Mouse (Mus musculus): ENCODE measurements at regions not wholly inside any gene's neighbourhood (a gene's known extent, or its start where the extent isn't known, plus 50 kb on each side); places are given as distances from the start of the nearest gene placed in this dataset.
A peak's percentile ranks its signal among the peaks of the same experiment; 100 is the strongest.

GRCm38 (mm10) chr10:96534547-96535124 lies 82.2 kb upstream of the Btg1 start:
- Histone ChIP-seq H3K27ac (ENCODE audit: low read length) (peak overlapping the region; percentile 10; the same call in 1 of the 2 replicates), H3K4me2 (ENCODE audit: low read depth, low read length) (no peak overlapping the region; the same call in 1 of the 2 replicates), H3K36me3 (ENCODE audit: control insufficient read depth, insufficient read depth, low read length) (no peaks in the 10 kb centered on the region), H3K9ac (ENCODE audit: low read depth, low read length) (no peak overlapping the region), H3K27me3 (replicated peaks; ENCODE audit: control insufficient read depth, insufficient read depth, low read length) (no peaks in the 10 kb centered on the region), H3K4me1 (ENCODE audit: control insufficient read depth, insufficient read depth, low read length) (peaks cover 3% of the 10 kb centered on the region), H3K4me3 (ENCODE audit: low read length) (no peak overlapping the region), H3K9me3 (ENCODE audit: control insufficient read depth, low read length) (0 out of 2 replicates have a peak, but pooled peaks cover 3% of the 10 kb centered on the region)
- peak; percentile 55; the same call in 1 of the 2 replicates for ATAC-seq
- 74% methylated on average over 7 of the region's 7 CpGs for WGBS

GRCm38 (mm10) chr10:96535461-96535860 lies 81.3 kb upstream of the Btg1 start:
- Histone ChIP-seq H3K4me2 (ENCODE audit: low read depth, low read length) (no peak overlapping the region), H3K4me1 (ENCODE audit: control insufficient read depth, insufficient read depth, low read length) (peaks cover 3% of the 10 kb centered on the region), H3K4me3 (ENCODE audit: low read length) (no peak overlapping the region), H3K9ac (ENCODE audit: low read depth, low read length) (no peak overlapping the region), H3K27me3 (replicated peaks; ENCODE audit: control insufficient read depth, insufficient read depth, low read length) (no peaks in the 10 kb centered on the region), H3K36me3 (ENCODE audit: control insufficient read depth, insufficient read depth, low read length) (no peaks in the 10 kb centered on the region), H3K9me3 (ENCODE audit: control insufficient read depth, low read length) (0 out of 2 replicates have a peak, but pooled peaks cover 3% of the 10 kb centered on the region), H3K27ac (ENCODE audit: low read length) (no peak overlapping the region)
- no peak for ATAC-seq
- 50% methylated on average over 9 of the region's 9 CpGs for WGBS

DNA sequence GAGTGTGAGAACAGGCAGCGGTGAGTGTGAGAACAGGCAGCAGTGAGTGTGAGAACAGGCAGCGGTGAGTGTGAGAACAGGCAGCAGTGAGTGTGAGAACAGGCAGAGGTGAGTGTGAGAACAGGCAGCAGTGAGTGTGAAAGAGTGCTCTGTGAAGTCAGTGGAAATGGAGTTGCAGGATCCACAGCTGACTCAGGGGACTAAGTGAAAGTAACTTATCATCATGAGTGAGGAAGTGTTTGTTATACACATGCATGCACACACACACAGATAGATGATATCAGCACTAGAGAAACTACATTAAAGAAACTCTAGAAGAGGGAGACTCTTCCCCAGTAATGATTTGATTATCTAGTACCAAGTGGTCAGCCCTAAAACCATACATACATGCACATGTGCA lies 76.0 kb upstream of the Btg1 start:
- 100% methylated on average over 2 of the region's 2 CpGs for WGBS
- no peak overlapping the region for H3K27ac ChIP-seq (ENCODE audit: low read length)
- no peaks in the 10 kb centered on the region for H3K9me3 ChIP-seq (ENCODE audit: control insufficient read depth, low read length)
- no peak for ATAC-seq
- no peak overlapping the region for H3K4me2 ChIP-seq (ENCODE audit: low read depth, low read length)
- no peak overlapping the region for H3K9ac ChIP-seq (ENCODE audit: low read depth, low read length)
- no peaks in the 10 kb centered on the region for H3K27me3 ChIP-seq (replicated peaks; ENCODE audit: control insufficient read depth, insufficient read depth, low read length)
- no peak overlapping the region for H3K4me3 ChIP-seq (ENCODE audit: low read length)
- H3K36me3 ChIP-seq (ENCODE audit: control insufficient read depth, insufficient read depth, low read length) = no peaks in the 10 kb centered on the region
- no peaks in the 10 kb centered on the region for H3K4me1 ChIP-seq (ENCODE audit: control insufficient read depth, insufficient read depth, low read length)

DNA sequence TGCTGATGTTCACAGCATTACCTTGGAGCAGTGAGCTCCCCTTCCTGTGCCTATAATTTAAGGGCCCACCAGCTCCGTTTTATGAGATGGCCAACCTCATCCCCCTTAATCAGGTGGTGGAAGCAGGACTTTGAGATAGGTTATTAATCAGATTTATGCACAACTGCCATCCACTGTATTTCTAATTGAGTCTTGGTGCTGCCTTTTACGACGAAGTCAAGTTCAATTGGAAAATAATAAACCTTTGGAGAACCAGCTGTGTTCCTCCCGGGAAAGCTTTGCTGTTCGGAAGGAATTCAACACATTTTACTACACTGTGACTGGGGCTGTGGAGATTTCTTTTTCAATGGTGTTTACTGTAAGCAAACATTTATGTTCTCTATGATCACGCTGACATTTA lies 71.5 kb upstream of the Btg1 start:
- WGBS = 52% methylated on average over 6 of the region's 6 CpGs
- no peak overlapping the region for H3K27ac ChIP-seq (ENCODE audit: low read length)
- no peaks in the 10 kb centered on the region for H3K4me1 ChIP-seq (ENCODE audit: control insufficient read depth, insufficient read depth, low read length)
- no peak overlapping the region for H3K4me2 ChIP-seq (ENCODE audit: low read depth, low read length)
- no peaks in the 10 kb centered on the region for H3K36me3 ChIP-seq (ENCODE audit: control insufficient read depth, insufficient read depth, low read length)
- H3K4me3 ChIP-seq (ENCODE audit: low read length) = no peak overlapping the region
- H3K27me3 ChIP-seq (replicated peaks; ENCODE audit: control insufficient read depth, insufficient read depth, low read length) = no peaks in the 10 kb centered on the region
- no peak overlapping the region for H3K9ac ChIP-seq (ENCODE audit: low read depth, low read length)
- no peak for ATAC-seq
- H3K9me3 ChIP-seq (ENCODE audit: control insufficient read depth, low read length) = no peaks in the 10 kb centered on the region

- H3K4me2 ChIP-seq (ENCODE audit: low read depth, low read length) = no peak overlapping the region
- no peak overlapping the region for H3K9ac ChIP-seq (ENCODE audit: low read depth, low read length)
- H3K4me3 ChIP-seq (ENCODE audit: low read length) = no peak overlapping the region
- ATAC-seq = no peak
- no peaks in the 10 kb centered on the region for H3K36me3 ChIP-seq (ENCODE audit: control insufficient read depth, insufficient read depth, low read length)
- H3K9me3 ChIP-seq (ENCODE audit: control insufficient read depth, low read length) = no peaks in the 10 kb centered on the region
- no peak overlapping the region for H3K27ac ChIP-seq (ENCODE audit: low read length)
- no peaks in the 10 kb centered on the region for H3K27me3 ChIP-seq (replicated peaks; ENCODE audit: control insufficient read depth, insufficient read depth, low read length)
- no peaks in the 10 kb centered on the region for H3K4me1 ChIP-seq (ENCODE audit: control insufficient read depth, insufficient read depth, low read length)
- 64% methylated on average over 2 of the region's 2 CpGs for WGBS
Observed at GRCm38 (mm10) chr10:96545761-96546388, 70.9 kb upstream of the Btg1 start.

DNA sequence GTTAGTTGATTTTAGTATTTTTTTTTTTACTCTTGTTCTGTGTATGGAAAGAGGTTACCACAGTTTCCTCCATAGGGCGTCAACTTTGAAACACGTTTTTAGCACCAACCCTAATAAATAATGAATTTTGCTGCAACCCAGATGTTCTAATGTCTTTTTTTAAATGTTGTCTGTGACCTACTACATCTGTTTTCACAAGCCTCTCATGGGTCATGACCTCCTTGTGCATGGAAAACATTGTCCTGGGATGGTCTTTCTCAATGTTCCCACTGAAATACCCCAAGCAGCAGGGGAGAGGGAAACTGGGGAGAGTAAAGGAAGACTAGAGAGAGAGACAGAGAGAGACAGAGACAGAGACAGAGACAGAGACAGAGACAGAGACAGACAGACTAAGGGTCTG lies 67.2 kb upstream of the Btg1 start:
- ATAC-seq = no peak
- Histone ChIP-seq H3K4me2 (ENCODE audit: low read depth, low read length) (no peak overlapping the region), H3K4me3 (ENCODE audit: low read length) (no peak overlapping the region), H3K36me3 (ENCODE audit: control insufficient read depth, insufficient read depth, low read length) (no peaks in the 10 kb centered on the region), H3K9ac (ENCODE audit: low read depth, low read length) (no peak overlapping the region), H3K9me3 (ENCODE audit: control insufficient read depth, low read length) (no peaks in the 10 kb centered on the region), H3K27ac (ENCODE audit: low read length) (no peak overlapping the region), H3K4me1 (ENCODE audit: control insufficient read depth, insufficient read depth, low read length) (no peaks in the 10 kb centered on the region), H3K27me3 (replicated peaks; ENCODE audit: control insufficient read depth, insufficient read depth, low read length) (no peaks in the 10 kb centered on the region)
- WGBS = 63% methylated on average over 2 of the region's 2 CpGs

- no peaks in the 10 kb centered on the region for H3K4me1 ChIP-seq (ENCODE audit: control insufficient read depth, insufficient read depth, low read length)
- peak; percentile 48; the same call in 1 of the 2 replicates for ATAC-seq
- H3K36me3 ChIP-seq (ENCODE audit: control insufficient read depth, insufficient read depth, low read length) = no peaks in the 10 kb centered on the region
- WGBS = 72% methylated on average over 4 of the region's 4 CpGs
- no peak overlapping the region for H3K9ac ChIP-seq (ENCODE audit: low read depth, low read length)
- no peak overlapping the region for H3K27ac ChIP-seq (ENCODE audit: low read length)
- H3K27me3 ChIP-seq (replicated peaks; ENCODE audit: control insufficient read depth, insufficient read depth, low read length) = no peaks in the 10 kb centered on the region
- no peak overlapping the region for H3K4me3 ChIP-seq (ENCODE audit: low read length)
- H3K9me3 ChIP-seq (ENCODE audit: control insufficient read depth, low read length) = no peaks in the 10 kb centered on the region
- H3K4me2 ChIP-seq (ENCODE audit: low read depth, low read length) = no peak overlapping the region
Observed at GRCm38 (mm10) chr10:96550266-96550665, 66.5 kb upstream of the Btg1 start.

DNA sequence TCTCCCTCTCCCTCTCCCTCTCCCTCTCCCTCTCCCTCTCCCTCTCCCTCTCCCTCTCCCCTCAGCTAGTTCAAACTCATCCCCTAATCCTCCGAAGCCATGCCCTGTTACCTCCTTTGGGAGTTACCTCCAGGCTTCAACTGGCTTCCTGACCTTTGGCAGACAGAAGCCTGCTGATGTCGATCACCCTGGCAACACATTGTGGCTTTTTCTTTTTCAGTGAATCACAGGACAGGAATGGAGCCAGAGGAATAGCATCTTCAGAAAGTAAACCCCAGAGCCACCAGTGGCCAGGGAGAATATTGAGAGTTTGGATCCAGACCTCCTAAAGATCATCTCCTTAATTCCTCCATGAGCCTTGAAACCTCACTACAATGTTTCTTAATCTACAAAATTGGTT lies 59.5 kb upstream of the Btg1 start:
- Histone ChIP-seq H3K4me3 (ENCODE audit: low read length) (no peak overlapping the region), H3K9me3 (ENCODE audit: control insufficient read depth, low read length) (no peaks in the 10 kb centered on the region), H3K4me2 (ENCODE audit: low read depth, low read length) (no peak overlapping the region), H3K27ac (ENCODE audit: low read length) (no peak overlapping the region), H3K27me3 (replicated peaks; ENCODE audit: control insufficient read depth, insufficient read depth, low read length) (no peaks in the 10 kb centered on the region), H3K4me1 (ENCODE audit: control insufficient read depth, insufficient read depth, low read length) (no peaks in the 10 kb centered on the region), H3K9ac (ENCODE audit: low read depth, low read length) (no peak overlapping the region), H3K36me3 (ENCODE audit: control insufficient read depth, insufficient read depth, low read length) (no peaks in the 10 kb centered on the region)
- ATAC-seq = no peak
- WGBS = 60% methylated on average over 2 of the region's 2 CpGs

DNA sequence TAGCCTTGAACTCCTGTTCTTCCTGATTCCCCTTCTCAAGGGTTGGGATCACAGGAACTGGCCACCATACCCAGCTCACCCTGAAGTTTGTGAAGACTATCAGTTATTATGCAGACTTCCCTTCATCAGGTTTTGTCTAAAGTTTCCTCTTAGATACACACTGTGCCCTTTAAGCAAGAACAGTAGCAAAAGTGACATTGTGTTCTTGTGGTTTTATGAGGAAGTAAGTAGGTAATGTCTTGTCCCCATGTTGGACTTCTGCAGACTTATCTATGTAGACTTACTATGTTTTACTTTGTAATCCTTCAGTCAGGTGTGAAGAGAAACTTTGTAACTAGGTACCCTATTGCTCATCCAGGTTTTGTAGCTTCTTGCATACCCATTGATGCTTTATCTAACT lies 51.5 kb upstream of the Btg1 start:
- Histone ChIP-seq H3K9me3 (ENCODE audit: control insufficient read depth, low read length) (no peaks in the 10 kb centered on the region), H3K4me1 (ENCODE audit: control insufficient read depth, insufficient read depth, low read length) (no peaks in the 10 kb centered on the region), H3K9ac (ENCODE audit: low read depth, low read length) (no peak overlapping the region), H3K4me3 (ENCODE audit: low read length) (no peak overlapping the region), H3K27me3 (replicated peaks; ENCODE audit: control insufficient read depth, insufficient read depth, low read length) (no peaks in the 10 kb centered on the region), H3K4me2 (ENCODE audit: low read depth, low read length) (no peak overlapping the region), H3K27ac (ENCODE audit: low read length) (no peak overlapping the region), H3K36me3 (ENCODE audit: control insufficient read depth, insufficient read depth, low read length) (no peaks in the 10 kb centered on the region)
- no peak for ATAC-seq

Measured in intestine, embryonic 16.5 days (tissue).